In genomic region chr2:165557278-165557677, GRCm38 (mm10) we compare ENCODE assay signal across 19 mouse cellular contexts.
"Had no signal": no experiment of that assay in that cellular context is flagged by ENCODE, and none has a peak within 500 bp of the region (broad histone marks: within the 10 kb centered on the region; RNA-seq: fewer than 3 reads in every experiment).

No protein-coding gene starts in this region.

- DNase-seq: cerebellum, adult 18-20 months; cerebellum, adult 2 months; cerebellum, adult 8-10 months; cerebellum, adult 9-10 months; cerebellum, adult 9-11 months; cerebellum, postnatal 10 days; cerebellum, postnatal 14 days; cerebellum, postnatal 25 days; cerebellum, postnatal 36 days; embryo, embryonic 11 days; forebrain, postnatal 0 days; gastrocnemius, adult 2 months; gastrocnemius, postnatal 10 days; gastrocnemius, postnatal 14 days; gastrocnemius, postnatal 25 days; gastrocnemius, postnatal 36 days; heart, adult 11 months; heart, adult 18-20 months; heart, adult 2 months had no signal
